In genomic region chr2:134696394-134696793, GRCm38 (mm10) we compare ENCODE assay signal across 26 mouse cellular contexts. TPM values are rescaled to one million over a fixed set of nuclear protein-coding genes. Genes with fewer than 3 reads are reported as not detected.
DNase-seq lines count a peak whose midpoint lies in the region; ATAC-seq and TF ChIP-seq lines count a peak whose summit lies in the region.
"Had no signal": no experiment of that assay in that cellular context is flagged by ENCODE, and none has a peak within 500 bp of the region (broad histone marks: within the 10 kb centered on the region; RNA-seq: fewer than 3 reads in every experiment).

No protein-coding gene starts in this region.

- no peak for TF ChIP-seq EP300 in heart, adult 2 months (IDR thresholded peaks at IDR 0.05; ENCODE audit: insufficient read depth, low read depth, low read length)

- H3K9ac ChIP-seq in heart, adult 2 months (ENCODE audit: low read depth, low read length), result no peak overlapping the region
- no peak overlapping the region for H3K9ac ChIP-seq in midbrain, postnatal 0 days (replicated peaks; ENCODE audit: low read length, poor library complexity, severe bottlenecking)
- H3K9ac ChIP-seq: forebrain, postnatal 0 days; heart, embryonic 12.5 days; heart, embryonic 15.5 days; hindbrain, embryonic 13.5 days; intestine, embryonic 15.5 days had no signal

- H3K4me1 ChIP-seq in heart, adult 2 months (ENCODE audit: control insufficient read depth, insufficient read depth, low read length), result no peaks in the 10 kb centered on the region
- no peaks in the 10 kb centered on the region for H3K4me1 ChIP-seq in midbrain, postnatal 0 days (ENCODE audit: insufficient read depth, low read length)
- H3K4me1 ChIP-seq: forebrain, embryonic 10.5 days; heart, embryonic 12.5 days; heart, embryonic 15.5 days; hindbrain, embryonic 10.5 days; hindbrain, embryonic 13.5 days; intestine, embryonic 15.5 days had no signal

- WGBS in heart, adult 2 months, result 71% methylated on average over 2 of the region's 2 CpGs
- 88% methylated on average over 2 of the region's 2 CpGs for WGBS in midbrain, postnatal 0 days

- no peak overlapping the region for H3K27ac ChIP-seq in heart, adult 2 months
- no peak overlapping the region for H3K27ac ChIP-seq in midbrain, postnatal 0 days (ENCODE audit: low read depth, low read length)
- H3K27ac ChIP-seq: forebrain, embryonic 10.5 days; heart, embryonic 15.5 days; hindbrain, embryonic 10.5 days; hindbrain, embryonic 13.5 days; intestine, embryonic 15.5 days had no signal

- no peak overlapping the region for H3K4me2 ChIP-seq in midbrain, postnatal 0 days (ENCODE audit: low read depth, low read length, poor library complexity, severe bottlenecking)
- H3K4me2 ChIP-seq: heart, embryonic 12.5 days; heart, embryonic 15.5 days; hindbrain, embryonic 13.5 days; intestine, embryonic 15.5 days had no signal

- H3K9me3 ChIP-seq in midbrain, postnatal 0 days (ENCODE audit: low read length), result no peaks in the 10 kb centered on the region
- H3K9me3 ChIP-seq: forebrain, embryonic 10.5 days; G1E; heart, embryonic 15.5 days; intestine, embryonic 15.5 days had no signal

- DNase-seq in heart, adult 11 months, result peak; percentile 35
- DNase-seq in heart, adult 2 months, result no peak
- no peak for DNase-seq in left cerebral cortex, adult 8-10 months (ENCODE audit: low spot score in 2 of 2)
- no peak for DNase-seq in midbrain, postnatal 0 days (ENCODE audit: low spot score)
- DNase-seq: adrenal gland, postnatal 10 days; adrenal gland, postnatal 36 days; cerebellum, adult 11 months; cerebellum, adult 2 months; cerebellum, adult 9-11 months; cerebellum, postnatal 36 days; forebrain, postnatal 0 days; gastrocnemius, postnatal 25 days; heart, postnatal 10 days; heart, postnatal 36 days had no signal

- no peaks in the 10 kb centered on the region for H3K27me3 ChIP-seq in heart, adult 2 months (ENCODE audit: control insufficient read depth, insufficient read depth, low read length)
- H3K27me3 ChIP-seq in midbrain, postnatal 0 days (ENCODE audit: insufficient read depth, low read length), result no peaks in the 10 kb centered on the region
- H3K27me3 ChIP-seq: heart, embryonic 12.5 days; heart, embryonic 15.5 days; hindbrain, embryonic 13.5 days; intestine, embryonic 15.5 days had no signal

- no peak overlapping the region for H3K4me3 ChIP-seq in heart, adult 2 months
- H3K4me3 ChIP-seq in midbrain, postnatal 0 days (ENCODE audit: low read depth, low read length), result no peak overlapping the region
- H3K4me3 ChIP-seq: forebrain, embryonic 10.5 days; heart, embryonic 12.5 days; heart, embryonic 15.5 days; hindbrain, embryonic 10.5 days; hindbrain, embryonic 13.5 days; intestine, embryonic 15.5 days had no signal

- ATAC-seq in megakaryocyte, adult 5-6 weeks (ENCODE audit: poor library complexity, severe bottlenecking), result peak; percentile 81
- ATAC-seq in monocyte, adult 5-6 weeks (replicated peaks; ENCODE audit: insufficient number of reproducible peaks, low FRiP score, low TSS enrichment, poor library complexity, severe bottlenecking), result 0 out of 2 replicates have a peak, but pooled peaks have one; percentile 47
- no peak for ATAC-seq in midbrain, postnatal 0 days (ENCODE audit: low FRiP score)
- ATAC-seq: forebrain, embryonic 14.5 days; forebrain, postnatal 0 days; hindbrain, embryonic 16.5 days; intestine, embryonic 15.5 days; Patski had no signal

- no peaks in the 10 kb centered on the region for H3K79me2 ChIP-seq in heart, adult 2 months (replicated peaks; ENCODE audit: control insufficient read depth, insufficient read depth, low read length)

- intact Hi-C loops in heart, adult 2 months (cut with DNase I), result no loop called here

- TF ChIP-seq POLR2A in heart, adult 2 months (IDR thresholded peaks at IDR 0.05; ENCODE audit: insufficient read depth, low read depth, low read length), result no peak

- H3K36me3 ChIP-seq in heart, adult 2 months (ENCODE audit: control insufficient read depth, insufficient read depth, low read length), result no peaks in the 10 kb centered on the region
- no peaks in the 10 kb centered on the region for H3K36me3 ChIP-seq in midbrain, postnatal 0 days (ENCODE audit: insufficient read depth, low read length)
- H3K36me3 ChIP-seq: forebrain, embryonic 10.5 days; G1E; heart, embryonic 12.5 days; heart, embryonic 15.5 days; hindbrain, embryonic 10.5 days; hindbrain, embryonic 13.5 days; intestine, embryonic 15.5 days had no signal

- TF ChIP-seq CTCF in heart, adult 2 months (IDR thresholded peaks at IDR 0.05), result no peak
- TF ChIP-seq CTCF in midbrain, postnatal 0 days (IDR thresholded peaks at IDR 0.05), result no peak

RNA-seq across cellular contexts. Expression of gene Tmx4, which starts 52.4 kb away (rescaled TPM):
- total RNA-seq in heart, adult 2 months (2021), result 10 to 100 TPM; 48.1 to 53.1 TPM
- polyA plus RNA-seq in heart, adult 2 months (2012; rRNA removed), result 13.7 and 24.2 TPM in 2 replicates
- 34.7 and 41.9 TPM in 2 replicates for total RNA-seq in megakaryocyte, adult 5-6 weeks (2015)
- total RNA-seq in megakaryocyte, adult 5-6 weeks (2017), result 50.3 and 56.3 TPM in 2 replicates
- 36.6 to 47.6 TPM (median 41.2 TPM) in 3 replicates for total RNA-seq in monocyte, adult 5-6 weeks (2017)
- total RNA-seq in left cerebral cortex, adult 8-10 months (2022), result 100 to 1,000 TPM; 177 to 194 (median 188) TPM
- 153 and 192 TPM in 2 replicates for total RNA-seq in midbrain, postnatal 0 days (2014; rRNA removed)
- polyA plus RNA-seq in midbrain, postnatal 0 days (2015; fragmentation: Nextera tagmentation; extraction: Ambion mirVana), result 99.4 and 110 TPM in 2 replicates
